Mouse (Mus musculus) G1E (cell line): ENCODE data around the gene Mroh2a. TPM values are rescaled to one million over a fixed set of nuclear protein-coding genes. Genes with fewer than 3 reads are reported as not detected.

Experiments
- ATAC-seq: 2 replicates; pipeline ENCODE4 v1.8.0; 2016; ENCODE audit warnings: mild to moderate bottlenecking; ENCODE audit not compliant: insufficient number of reproducible peaks, poor library complexity, low FRiP score, severe bottlenecking; ENCODE audit errors: extremely low read depth
- DNase-seq: peaks from one replicate; pipeline ENCODE4 v3.0.0; 2012; ENCODE audit warnings: low spot score
- H3K27me3 ChIP-seq: 2 replicates; pipeline ENCODE4 v1.6.1; 2012; ENCODE audit warnings: mild to moderate bottlenecking, low read length, inconsistent platforms; ENCODE audit not compliant: insufficient read depth
- H3K36me3 ChIP-seq: replicated peaks from 2 replicates; pipeline ENCODE3; 2012; ENCODE audit warnings: mild to moderate bottlenecking, inconsistent platforms
- H3K4me1 ChIP-seq: 2 replicates; pipeline ENCODE4 v1.6.1; 2012; ENCODE audit warnings: low read depth, low read length, inconsistent platforms, mixed read lengths; ENCODE audit not compliant: insufficient read depth
- H3K4me3 ChIP-seq: 2 replicates; pipeline ENCODE4 v1.5.1; 2012; ENCODE audit warnings: low read depth, mild to moderate bottlenecking, inconsistent platforms, low read length, moderate library complexity, mixed read lengths
- H3K9me3 ChIP-seq: replicated peaks from 2 replicates; pipeline ENCODE4 v1.6.1; 2012; ENCODE audit warnings: inconsistent platforms
- CTCF ChIP-seq: IDR thresholded peaks from 2 replicates; pipeline ENCODE4 v1.5.1; 2012; ENCODE audit warnings: low read depth, low read length, inconsistent platforms, mixed read lengths
- GATA1 ChIP-seq: IDR thresholded peaks from 2 replicates; pipeline ENCODE4 v1.6.1; 2012; ENCODE audit warnings: borderline replicate concordance, low read length, inconsistent platforms, mixed read lengths
- GATA2 ChIP-seq: IDR thresholded peaks from 2 replicates; pipeline ENCODE4 v1.6.1; 2012; ENCODE audit warnings: low read depth, low read length, inconsistent platforms, borderline replicate concordance
- POLR2AphosphoS5 ChIP-seq: IDR thresholded peaks from 2 replicates; pipeline ENCODE4 v1.6.1; 2012; ENCODE audit warnings: low read depth, low read length, inconsistent platforms; ENCODE audit not compliant: insufficient replicate concordance
- TAL1 ChIP-seq: conservative IDR thresholded peaks from 2 replicates; pipeline ENCODE4 v1.6.1; 2012; ENCODE audit warnings: low read depth, low read length, inconsistent platforms, mixed read lengths
- polyA plus RNA-seq: library from polyadenylated mRNA; stranded (reverse); fragments of >175 nt; gene quantifications from 2 replicates; pipeline ENCODE4 v1.2.3, GENCODE M21; 2012
- total RNA-seq, 2 experiments: library from RNA; stranded (forward) in 1 of 2; stranded (reverse) in 1 of 2; fragments of 200-1000 nt in 1 of 2; fragments of >200 nt in 1 of 2; fragmentation: Nextera tagmentation in 1 of 2; gene quantifications; 2 replicates each; pipeline ENCODE4 v1.2.3; 2014 to 2017

The Mroh2a gene
- total and polyA plus RNA-seq, 3 experiments: 0.49 TPM; not detected in 2

- H3K9me3 ChIP-seq: no peaks in the 10 kb centered on the region
- peak; percentile 97 for TF ChIP-seq CTCF
- TF ChIP-seq GATA1: no peak
- no peak for ATAC-seq
- DNase-seq: no peak
- H3K36me3 ChIP-seq: no peaks in the 10 kb centered on the region
- H3K4me3 ChIP-seq: no peak overlapping the region
- no peaks in the 10 kb centered on the region for H3K4me1 ChIP-seq
- peaks cover 19% of the 10 kb centered on the region for H3K27me3 ChIP-seq
These were observed 63.1 kb downstream of the Mroh2a start for GRCm38 (mm10) chr1:88289917-88290316.

DNA sequence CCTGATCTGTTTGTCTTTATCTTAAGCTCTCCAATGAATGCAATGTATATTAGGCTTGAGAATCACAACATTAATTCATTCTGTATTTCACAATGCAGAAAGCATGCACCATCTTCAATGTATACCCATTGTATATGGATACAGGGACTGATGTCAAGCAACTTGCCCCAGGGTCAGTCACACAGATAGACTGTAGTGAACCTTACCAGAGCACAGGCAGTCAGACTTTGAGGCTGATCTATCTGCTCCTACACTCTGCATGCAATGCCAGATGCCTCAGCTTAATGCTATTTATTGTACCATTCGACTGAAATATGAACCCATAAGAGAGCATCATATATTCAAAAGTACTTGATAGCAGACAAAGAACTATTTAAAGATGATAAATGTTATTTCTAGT lies 63.7 kb downstream of the Mroh2a start:
- no peak overlapping the region for H3K4me3 ChIP-seq
- ATAC-seq (no peak), DNase-seq (no peak)
- H3K9me3 ChIP-seq: no peaks in the 10 kb centered on the region
- no peaks in the 10 kb centered on the region for H3K36me3 ChIP-seq
- TF ChIP-seq GATA1 (no peak), CTCF (no peak), GATA2 (no peak), POLR2AphosphoS5 (no peak), TAL1 (no peak)
- H3K4me1 ChIP-seq: no peaks in the 10 kb centered on the region
- H3K27me3 ChIP-seq: peaks cover 17% of the 10 kb centered on the region

DNA sequence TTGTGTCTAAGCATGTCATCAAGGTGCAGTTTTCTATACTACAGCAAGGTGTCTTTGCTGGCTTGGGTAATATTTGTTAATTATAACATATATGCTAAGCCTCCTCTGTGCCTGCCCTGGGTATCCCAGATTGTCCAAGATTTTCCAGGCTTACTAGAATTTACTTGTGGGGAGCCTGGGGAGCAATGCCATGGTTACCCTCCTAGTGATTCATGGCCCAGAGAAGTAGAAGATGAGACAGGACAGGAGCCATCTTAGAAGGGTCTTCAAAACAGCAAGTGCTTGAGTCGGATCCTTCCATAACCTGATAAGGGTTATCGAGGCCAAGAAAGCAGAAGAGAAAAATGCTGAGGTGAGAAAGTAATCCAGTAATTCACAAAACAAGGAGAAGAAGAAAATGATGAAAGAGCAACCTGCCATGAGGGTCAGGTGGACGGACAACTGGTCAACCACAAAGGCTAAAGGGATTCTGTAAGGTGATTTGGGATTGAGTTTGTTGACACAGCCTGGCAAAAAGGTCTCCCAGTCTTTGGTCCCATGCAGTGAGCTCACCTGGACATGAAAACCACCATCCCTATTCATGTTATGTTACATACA lies 64.7 kb downstream of the Mroh2a start:
- no peaks in the 10 kb centered on the region for H3K36me3 ChIP-seq
- DNase-seq (no peak), ATAC-seq (no peak)
- H3K9me3 ChIP-seq: no peaks in the 10 kb centered on the region
- H3K4me1 ChIP-seq: no peaks in the 10 kb centered on the region
- TF ChIP-seq GATA2 (no peak), GATA1 (no peak), POLR2AphosphoS5 (no peak), TAL1 (no peak), CTCF (no peak)
- H3K4me3 ChIP-seq: no peak overlapping the region
- peaks cover 11% of the 10 kb centered on the region for H3K27me3 ChIP-seq

GRCm38 (mm10) chr1:88292057-88292456 lies 65.3 kb downstream of the Mroh2a start:
- no peaks in the 10 kb centered on the region for H3K4me1 ChIP-seq
- no peaks in the 10 kb centered on the region for H3K36me3 ChIP-seq
- H3K27me3 ChIP-seq: peaks cover 8% of the 10 kb centered on the region
- ATAC-seq (no peak), DNase-seq (no peak)
- no peaks in the 10 kb centered on the region for H3K9me3 ChIP-seq
- TF ChIP-seq GATA1 (no peak), POLR2AphosphoS5 (no peak), GATA2 (no peak), CTCF (no peak), TAL1 (no peak)
- H3K4me3 ChIP-seq: no peak overlapping the region

GRCm38 (mm10) chr1:88294650-88295049 lies 67.9 kb downstream of the Mroh2a start:
- ATAC-seq (no peak), DNase-seq (no peak)
- Histone ChIP-seq H3K27me3 (peaks cover 7% of the 10 kb centered on the region), H3K36me3 (no peaks in the 10 kb centered on the region), H3K4me3 (no peak overlapping the region), H3K4me1 (no peaks in the 10 kb centered on the region), H3K9me3 (no peaks in the 10 kb centered on the region)
- TF ChIP-seq GATA2 (no peak), POLR2AphosphoS5 (no peak), GATA1 (no peak), TAL1 (no peak), CTCF (no peak)

GRCm38 (mm10) chr1:88296171-88296920 lies 69.6 kb downstream of the Mroh2a start:
- Histone ChIP-seq H3K4me1 (no peaks in the 10 kb centered on the region), H3K27me3 (peaks cover 7% of the 10 kb centered on the region), H3K9me3 (no peaks in the 10 kb centered on the region), H3K36me3 (no peaks in the 10 kb centered on the region), H3K4me3 (no peak overlapping the region)
- TF ChIP-seq GATA2 (no peak), CTCF (no peak)
- DNase-seq: no peak
- ATAC-seq: no peak
